Comparison of ENCODE assay signal across 15 mouse cellular contexts in the genomic region with DNA sequence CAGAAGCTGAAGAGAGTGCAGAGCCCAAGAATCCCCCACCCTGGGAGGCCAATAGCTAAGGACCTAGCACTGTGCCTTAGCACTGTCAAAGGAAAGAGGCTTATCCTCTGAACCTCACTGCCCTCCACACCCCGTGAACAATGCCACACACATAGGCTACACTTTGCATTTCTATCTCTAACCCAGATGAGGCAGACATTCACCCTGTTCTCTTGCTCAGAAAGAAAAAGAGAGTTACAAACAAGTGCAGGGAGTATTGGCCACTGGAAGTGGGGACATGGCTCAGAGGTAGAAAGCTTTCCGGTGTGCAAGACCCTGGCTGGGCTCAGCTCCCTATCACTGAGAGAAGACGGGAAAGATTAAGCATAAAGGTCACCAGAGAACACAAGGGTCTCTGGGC. TPM values are rescaled to one million over a fixed set of nuclear protein-coding genes. Genes with fewer than 3 reads are reported as not detected.
DNase-seq lines count a peak whose midpoint lies in the region; ATAC-seq and TF ChIP-seq lines count a peak whose summit lies in the region.
"Had no signal": no experiment of that assay in that cellular context is flagged by ENCODE, and none has a peak within 500 bp of the region (broad histone marks: within the 10 kb centered on the region; RNA-seq: fewer than 3 reads in every experiment).

No protein-coding gene starts in this region.

- TF ChIP-seq EP300 in liver, postnatal 0 days (IDR thresholded peaks at IDR 0.05; ENCODE audit: low read depth) = no peak

- peak overlapping the region; percentile 7 to 19 for H3K4me3 ChIP-seq in heart, embryonic 14.5 days (ENCODE audit: control insufficient read depth in 1 of 2, insufficient read depth in 1 of 2, low read depth in 1 of 2, low read length in 2 of 2)
- H3K4me3 ChIP-seq in lung, embryonic 15.5 days = peak overlapping the region; percentile 8
- H3K4me3 ChIP-seq in liver, postnatal 0 days (ENCODE audit: low read depth, low read length) = peak overlapping the region; percentile 17; the same call in 1 of the 2 replicates
- H3K4me3 ChIP-seq in forebrain, embryonic 16.5 days (replicated peaks; ENCODE audit: low read length) = no peak overlapping the region

- no peaks in the 10 kb centered on the region for H3K27me3 ChIP-seq in heart, embryonic 14.5 days (ENCODE audit: control insufficient read depth, insufficient read depth, low read length)
- H3K27me3 ChIP-seq in lung, embryonic 15.5 days = no peaks in the 10 kb centered on the region
- no peaks in the 10 kb centered on the region for H3K27me3 ChIP-seq in liver, postnatal 0 days (ENCODE audit: insufficient read depth, low read length)
- H3K27me3 ChIP-seq in forebrain, embryonic 16.5 days (replicated peaks; ENCODE audit: control insufficient read depth, insufficient read depth, low read length) = no peaks in the 10 kb centered on the region

- DNase-seq in heart, adult 9 months (ENCODE audit: low spot score in 2 of 2) = no peak
- no peak for DNase-seq in lung, postnatal 4 days
- DNase-seq in liver, postnatal 0 days = no peak
- DNase-seq in layer of hippocampus, postnatal 10 days (ENCODE audit: low spot score in 2 of 2) = no peak
- DNase-seq: cerebellum, adult 2 months; gastrocnemius, postnatal 25 days; kidney, postnatal 14 days; lung, adult 18-20 months had no signal

- peak overlapping the region; percentile 60 to 65; a peak in 3 of 4 replicates for H3K27ac ChIP-seq in heart, embryonic 14.5 days (replicated peaks in 1 of 2; ENCODE audit: control insufficient read depth in 1 of 2, insufficient read depth in 1 of 2, low read depth in 2 of 2, low read length in 2 of 2)
- H3K27ac ChIP-seq in lung, embryonic 15.5 days = peak overlapping the region; percentile 42; the same call in 1 of the 2 replicates
- peak overlapping the region; percentile 23; the same call in 1 of the 2 replicates for H3K27ac ChIP-seq in liver, postnatal 0 days (ENCODE audit: low read depth)
- no peak overlapping the region for H3K27ac ChIP-seq in forebrain, embryonic 16.5 days (ENCODE audit: low read length)

- H3K4me1 ChIP-seq in heart, embryonic 14.5 days (ENCODE audit: control insufficient read depth in 2 of 2, insufficient read depth in 2 of 2, low read length in 2 of 2) = no peaks in the 10 kb centered on the region
- no peaks in the 10 kb centered on the region for H3K4me1 ChIP-seq in lung, embryonic 15.5 days
- peaks cover 7% of the 10 kb centered on the region; the same call in 1 of the 2 replicates for H3K4me1 ChIP-seq in liver, postnatal 0 days (ENCODE audit: insufficient read depth)
- H3K4me1 ChIP-seq in forebrain, embryonic 16.5 days (replicated peaks; ENCODE audit: control insufficient read depth, insufficient read depth, low read length) = no peaks in the 10 kb centered on the region

- 0 out of 2 replicates have a peak, but pooled peaks cover 2% of the 10 kb centered on the region for H3K9me3 ChIP-seq in heart, embryonic 14.5 days (ENCODE audit: control insufficient read depth, low read length)
- H3K9me3 ChIP-seq in lung, embryonic 15.5 days = no peaks in the 10 kb centered on the region
- H3K9me3 ChIP-seq in liver, postnatal 0 days (ENCODE audit: low read length) = no peaks in the 10 kb centered on the region
- H3K9me3 ChIP-seq in forebrain, embryonic 16.5 days (ENCODE audit: control insufficient read depth, low read length) = no peaks in the 10 kb centered on the region

- TF ChIP-seq CTCF in liver, postnatal 0 days (IDR thresholded peaks at IDR 0.05; ENCODE audit: low read depth) = no peak

- no peak for ATAC-seq in heart, embryonic 14.5 days (ENCODE audit: insufficient number of reproducible peaks, insufficient read depth, low FRiP score, low read depth)
- ATAC-seq in lung, embryonic 15.5 days (ENCODE audit: borderline replicate concordance, extremely low read depth, low FRiP score, low TSS enrichment) = no peak
- peak; percentile 18 for ATAC-seq in activated CD4-positive, CD25-positive, alpha-beta regulatory T cell, adult 4 months
- ATAC-seq in liver, postnatal 0 days = no peak
- ATAC-seq in forebrain, embryonic 16.5 days = no peak

- H3K36me3 ChIP-seq in heart, embryonic 14.5 days (ENCODE audit: control insufficient read depth, insufficient read depth, low read length) = peaks cover 13% of the 10 kb centered on the region; the same call in 1 of the 2 replicates
- H3K36me3 ChIP-seq in lung, embryonic 15.5 days = no peaks in the 10 kb centered on the region
- 0 out of 2 replicates have a peak, but pooled peaks cover 2% of the 10 kb centered on the region for H3K36me3 ChIP-seq in liver, postnatal 0 days (replicated peaks; ENCODE audit: insufficient read depth, low read length)
- H3K36me3 ChIP-seq in forebrain, embryonic 16.5 days (ENCODE audit: control insufficient read depth, insufficient read depth) = no peaks in the 10 kb centered on the region

- H3K4me2 ChIP-seq in heart, embryonic 14.5 days (ENCODE audit: low read length) = peak overlapping the region; percentile 34
- H3K4me2 ChIP-seq in lung, embryonic 15.5 days = peak overlapping the region; percentile 15; the same call in 1 of the 2 replicates
- H3K4me2 ChIP-seq in liver, postnatal 0 days (ENCODE audit: low read depth, low read length) = peak overlapping the region; percentile 19
- no peak overlapping the region for H3K4me2 ChIP-seq in forebrain, embryonic 16.5 days (ENCODE audit: low read length)

- H3K9ac ChIP-seq in heart, embryonic 14.5 days (ENCODE audit: low read length) = peak overlapping the region; percentile 55
- no peak overlapping the region for H3K9ac ChIP-seq in lung, embryonic 15.5 days
- H3K9ac ChIP-seq in liver, postnatal 0 days (replicated peaks) = no peak overlapping the region
- no peak overlapping the region for H3K9ac ChIP-seq in forebrain, embryonic 16.5 days (replicated peaks; ENCODE audit: low read depth, low read length)

- 33% methylated on average over 3 of the region's 3 CpGs for WGBS in heart, embryonic 14.5 days
- 44% methylated on average over 3 of the region's 3 CpGs for WGBS in lung, embryonic 15.5 days
- 37% methylated on average over 3 of the region's 3 CpGs for WGBS in liver, postnatal 0 days (ENCODE audit: insufficient replicate concordance)
- 38% methylated on average over 3 of the region's 3 CpGs for WGBS in forebrain, embryonic 16.5 days

RNA-seq across cellular contexts. Expression of a gene that starts 1.9 kb away (rescaled TPM):
- 37.6 and 40.2 TPM in 2 replicates for polyA plus RNA-seq in heart, embryonic 14.5 days (2014; fragmentation: Nextera tagmentation; extraction: Ambion mirVana)
- polyA plus RNA-seq in lung, embryonic 15.5 days (2015; fragmentation: Nextera tagmentation; extraction: Ambion mirVana) = 41.3 and 48.5 TPM in 2 replicates
- 100 to 1,000 TPM; 849 to 944 TPM for polyA plus RNA-seq in activated CD4-positive, CD25-positive, alpha-beta regulatory T cell, adult 4 months (2017; shearing (Covaris generic))
- polyA plus RNA-seq in liver, postnatal 0 days (2015; fragmentation: Nextera tagmentation; extraction: Ambion mirVana) = 12.2 and 12.5 TPM in 2 replicates
- 7.8 and 7.9 TPM in 2 replicates for polyA plus RNA-seq in forebrain, embryonic 16.5 days (2015; fragmentation: Nextera tagmentation; extraction: Ambion mirVana)
- total RNA-seq in layer of hippocampus, postnatal 10 days (2021) = 1 to 10 TPM; 6.2 to 8.2 TPM

RNA-seq across cellular contexts. Expression of a gene that starts 12.3 kb away (rescaled TPM):
- polyA plus RNA-seq in heart, embryonic 14.5 days (2014; fragmentation: Nextera tagmentation; extraction: Ambion mirVana) = 3.3 and 5.1 TPM in 2 replicates
- 3.4 and 4.2 TPM in 2 replicates for polyA plus RNA-seq in lung, embryonic 15.5 days (2015; fragmentation: Nextera tagmentation; extraction: Ambion mirVana)
- polyA plus RNA-seq in activated CD4-positive, CD25-positive, alpha-beta regulatory T cell, adult 4 months (2017; shearing (Covaris generic)) = 10 to 100 TPM; 42.8 to 45.0 TPM
- polyA plus RNA-seq in liver, postnatal 0 days (2015; fragmentation: Nextera tagmentation; extraction: Ambion mirVana) = 1.1 TPM in 1 of 2 replicates, not detected in the other
- 1.1 TPM in 1 of 2 replicates, not detected in the other for polyA plus RNA-seq in forebrain, embryonic 16.5 days (2015; fragmentation: Nextera tagmentation; extraction: Ambion mirVana)
- not detected for total RNA-seq in layer of hippocampus, postnatal 10 days (2021)
- total RNA-seq: gastrocnemius, postnatal 25 days; left cerebral cortex, postnatal 10 days had no signal

RNA-seq across cellular contexts. Expression of a gene that starts 12.3 kb away (rescaled TPM):
- polyA plus RNA-seq in heart, embryonic 14.5 days (2014; fragmentation: Nextera tagmentation; extraction: Ambion mirVana) = not detected in 2 replicates
- 0.29 TPM in 1 of 2 replicates, not detected in the other for polyA plus RNA-seq in lung, embryonic 15.5 days (2015; fragmentation: Nextera tagmentation; extraction: Ambion mirVana)
- polyA plus RNA-seq in activated CD4-positive, CD25-positive, alpha-beta regulatory T cell, adult 4 months (2017; shearing (Covaris generic)) = 100 to 1,000 TPM; 444 to 529 TPM
- polyA plus RNA-seq in liver, postnatal 0 days (2015; fragmentation: Nextera tagmentation; extraction: Ambion mirVana) = 0.59 and 0.65 TPM in 2 replicates
- not detected in 2 replicates for polyA plus RNA-seq in forebrain, embryonic 16.5 days (2015; fragmentation: Nextera tagmentation; extraction: Ambion mirVana)
- total RNA-seq in layer of hippocampus, postnatal 10 days (2021) = not detected
- total RNA-seq: adrenal gland, postnatal 4 days; gastrocnemius, postnatal 25 days; left cerebral cortex, postnatal 10 days had no signal
- polyA plus RNA-seq: cerebellum, adult 2 months; forebrain, embryonic 11.5 days had no signal

RNA-seq across cellular contexts. Expression of a gene that starts 21.8 kb away (rescaled TPM):
- 20.7 and 25.2 TPM in 2 replicates for polyA plus RNA-seq in heart, embryonic 14.5 days (2014; fragmentation: Nextera tagmentation; extraction: Ambion mirVana)
- polyA plus RNA-seq in lung, embryonic 15.5 days (2015; fragmentation: Nextera tagmentation; extraction: Ambion mirVana) = 45.0 and 46.6 TPM in 2 replicates
- 1,000 to 10,000 TPM; 1,705 to 1,816 TPM for polyA plus RNA-seq in activated CD4-positive, CD25-positive, alpha-beta regulatory T cell, adult 4 months (2017; shearing (Covaris generic))
- polyA plus RNA-seq in liver, postnatal 0 days (2015; fragmentation: Nextera tagmentation; extraction: Ambion mirVana) = 13.5 and 14.5 TPM in 2 replicates
- 1.2 and 1.8 TPM in 2 replicates for polyA plus RNA-seq in forebrain, embryonic 16.5 days (2015; fragmentation: Nextera tagmentation; extraction: Ambion mirVana)
- under 1 TPM; 0.58 to 0.71 TPM for total RNA-seq in layer of hippocampus, postnatal 10 days (2021)

RNA-seq across cellular contexts. Expression of a gene that starts 30.2 kb away (rescaled TPM):
- polyA plus RNA-seq in heart, embryonic 14.5 days (2014; fragmentation: Nextera tagmentation; extraction: Ambion mirVana) = 5.8 and 6.3 TPM in 2 replicates
- 16.1 and 16.2 TPM in 2 replicates for polyA plus RNA-seq in lung, embryonic 15.5 days (2015; fragmentation: Nextera tagmentation; extraction: Ambion mirVana)
- polyA plus RNA-seq in activated CD4-positive, CD25-positive, alpha-beta regulatory T cell, adult 4 months (2017; shearing (Covaris generic)) = 100 to 1,000 TPM; 237 to 239 TPM
- polyA plus RNA-seq in liver, postnatal 0 days (2015; fragmentation: Nextera tagmentation; extraction: Ambion mirVana) = 10.2 and 10.9 TPM in 2 replicates
- 2.0 and 2.7 TPM in 2 replicates for polyA plus RNA-seq in forebrain, embryonic 16.5 days (2015; fragmentation: Nextera tagmentation; extraction: Ambion mirVana)
- total RNA-seq in layer of hippocampus, postnatal 10 days (2021) = 1 to 10 TPM; 1.0 to 1.4 TPM

Comparison
In these comparisons a context has a peak if more than half of its experiments do, and no peak if none do; other contexts are left out.
1. RNA of a gene that starts 1.9 kb away (polyA plus RNA-seq): 849 to 944 TPM in activated CD4-positive, CD25-positive, alpha-beta regulatory T cell, adult 4 months; 41.3 to 48.5 TPM in lung, embryonic 15.5 days, 37.6 to 40.2 TPM in heart, embryonic 14.5 days, 12.2 to 12.5 TPM in liver, postnatal 0 days and 7.8 to 7.9 TPM in forebrain, embryonic 16.5 days; every median in the first group is over 10 times any median in the second.
2. RNA of a gene that starts 12.3 kb away (polyA plus RNA-seq): 444 to 529 TPM in activated CD4-positive, CD25-positive, alpha-beta regulatory T cell, adult 4 months; 0.59 to 0.65 TPM in liver, postnatal 0 days, not detected in heart, embryonic 14.5 days, 0.29 TPM in lung, embryonic 15.5 days and not detected in forebrain, embryonic 16.5 days; every median in the first group is over 100 times any median in the second.